Mouse (Mus musculus) lung, adult 2 months (tissue): ENCODE results near the gene Uts2. TPM values are rescaled to one million over a fixed set of nuclear protein-coding genes. Genes with fewer than 3 reads are reported as not detected.
"Not testable (repeated sequence)": the region's sequence is repeated elsewhere in the genome, so short reads cannot be mapped to it uniquely, and the experiment has no call there.

Source experiments
- DNase-seq: peaks from one replicate; pipeline ENCODE4 v3.0.0; 2022
- H3K4me1 ChIP-seq: fragments of 200-500 bp; 2 replicates; pipeline ENCODE4 v1.6.1; 2011; ENCODE audit warnings: low read length; ENCODE audit not compliant: control insufficient read depth, insufficient read depth
- H3K4me3 ChIP-seq: fragments of 200-500 bp; replicated peaks from 2 replicates; pipeline ENCODE3; 2011; ENCODE audit warnings: low read depth, mild to moderate bottlenecking, control low read depth, low read length; ENCODE audit errors: extremely low read depth
- CTCF ChIP-seq: fragments of 200-500 bp; IDR thresholded peaks from 2 replicates; pipeline ENCODE4 v1.5.1; 2011; ENCODE audit warnings: mild to moderate bottlenecking, low read length, control low read depth; ENCODE audit not compliant: insufficient read depth
- POLR2A ChIP-seq: fragments of 200-500 bp; IDR thresholded peaks from 2 replicates; pipeline ENCODE4 v1.6.1; 2011; ENCODE audit warnings: low read depth, mild to moderate bottlenecking, control low read depth, low read length, borderline replicate concordance; ENCODE audit errors: extremely low read depth
- WGBS: fragments of 180-500 bp; shearing (Covaris S2); methylation state at CpG from one replicate; pipeline ENCODE4 v1.1.7; 2018; 5-methylcytosine and 5-hydroxymethylcytosine counted together
- polyA plus RNA-seq: library from polyadenylated mRNA; depleted of rRNA; stranded (reverse); fragments of >200 nt; gene quantifications from 2 replicates; pipeline ENCODE4 v1.2.3, GENCODE M21; 2012

The Uts2 gene
- polyA plus RNA-seq, 1 experiment, result not detected

- peak; percentile 38 for DNase-seq
- TF ChIP-seq POLR2A, result no peak
- peak; percentile 60 for TF ChIP-seq CTCF
- Histone ChIP-seq H3K4me1 (0 out of 2 replicates have a peak, but pooled peaks cover 3% of the 10 kb centered on the region), H3K4me3 (no peak overlapping the region)
- 57% methylated on average over 6 of the region's 6 CpGs for WGBS
Observed at GRCm38 (mm10) chr4:151006945-151007344, 10.0 kb downstream of the Uts2 start.

GRCm38 (mm10) chr4:151010316-151010715 lies 13.4 kb downstream of the Uts2 start:
- no peak for TF ChIP-seq CTCF
- no peak for TF ChIP-seq POLR2A
- peak; percentile 12 for DNase-seq
- WGBS, result 76% methylated on average over 7 of the region's 7 CpGs
- H3K4me1 ChIP-seq, result no peaks in the 10 kb centered on the region
- no peak overlapping the region for H3K4me3 ChIP-seq

- TF ChIP-seq CTCF, result no peak
- no peak for TF ChIP-seq POLR2A
- no peaks in the 10 kb centered on the region for H3K4me1 ChIP-seq
- no peak for DNase-seq
- H3K4me3 ChIP-seq, result no peak overlapping the region
- 86% methylated on average over 10 of the region's 10 CpGs for WGBS
Observed at GRCm38 (mm10) chr4:151015946-151016345, 19.0 kb downstream of the Uts2 start.

- not testable (repeated sequence) for DNase-seq, H3K4me3 ChIP-seq
- 82% methylated on average over 1 of the region's 1 CpGs for WGBS
Observed at GRCm38 (mm10) chr4:151017356-151017755, 20.5 kb downstream of the Uts2 start.

GRCm38 (mm10) chr4:151024152-151024551 lies 27.3 kb downstream of the Uts2 start:
- no peak for DNase-seq
- no peak for TF ChIP-seq POLR2A
- no peak for TF ChIP-seq CTCF
- no peak overlapping the region for H3K4me3 ChIP-seq
- WGBS, result 75% methylated on average over 9 of the region's 9 CpGs
- no peaks in the 10 kb centered on the region for H3K4me1 ChIP-seq

More at GRCm38 (mm10) chr4:151017356-151017755, 20.5 kb downstream of the Uts2 start:
- not testable (repeated sequence) for H3K4me1 ChIP-seq

- WGBS, result 50% methylated on average over 6 of the region's 6 CpGs
- H3K4me1 ChIP-seq, result no peaks in the 10 kb centered on the region
- TF ChIP-seq CTCF (peak; percentile 69), POLR2A (no peak)
- no peak overlapping the region for H3K4me3 ChIP-seq
- DNase-seq, result no peak
Observed at GRCm38 (mm10) chr4:151027001-151027400, 30.1 kb downstream of the Uts2 start.

- H3K4me1 ChIP-seq, result no peaks in the 10 kb centered on the region
Observed at GRCm38 (mm10) chr4:151036521-151036920, 39.6 kb downstream of the Uts2 start.

GRCm38 (mm10) chr4:151037800-151038199 lies 40.9 kb downstream of the Uts2 start:
- Histone ChIP-seq H3K4me3 (no peak overlapping the region), H3K4me1 (no peaks in the 10 kb centered on the region)
- TF ChIP-seq CTCF, result no peak
- TF ChIP-seq POLR2A, result no peak
- WGBS, result 90% methylated on average over 11 of the region's 11 CpGs
- DNase-seq, result no peak

More at GRCm38 (mm10) chr4:151036521-151036920, 39.6 kb downstream of the Uts2 start:
- no peak for TF ChIP-seq CTCF
- TF ChIP-seq POLR2A, result no peak
- 90% methylated on average over 7 of the region's 7 CpGs for WGBS
- no peak overlapping the region for H3K4me3 ChIP-seq
- no peak for DNase-seq

GRCm38 (mm10) chr4:151041506-151041905 lies 44.6 kb downstream of the Uts2 start:
- no peak for DNase-seq
- H3K4me3 ChIP-seq, result no peak overlapping the region
- WGBS, result 80% methylated on average over 5 of the region's 5 CpGs
- TF ChIP-seq CTCF, result no peak
- TF ChIP-seq POLR2A, result no peak
- H3K4me1 ChIP-seq, result peaks cover 4% of the 10 kb centered on the region; the same call in 1 of the 2 replicates

GRCm38 (mm10) chr4:151043281-151043680 lies 46.4 kb downstream of the Uts2 start:
- peak overlapping the region; percentile 86 for H3K4me3 ChIP-seq
- TF ChIP-seq POLR2A (peak; percentile 71; the same call in 1 of the 2 replicates), CTCF (no peak)

More at GRCm38 (mm10) chr4:151043281-151043680, 46.4 kb downstream of the Uts2 start:
- H3K4me1 ChIP-seq, result peaks cover 4% of the 10 kb centered on the region; the same call in 1 of the 2 replicates
- DNase-seq, result peak; percentile 41
- 27% methylated on average over 5 of the region's 5 CpGs for WGBS
